Mouse (Mus musculus): Measurements from ENCODE around the gene Edaradd. TPM values are rescaled to one million over a fixed set of nuclear protein-coding genes. Genes with fewer than 3 reads are reported as not detected.
A peak's percentile ranks its signal among the peaks of the same experiment; 100 is the strongest.

The Edaradd gene
- total and polyA plus RNA-seq, 2 experiments: 0.07 to 0.09 TPM

- H3K4me3 ChIP-seq (ENCODE audit: insufficient read depth, low read depth, low read length): no peak overlapping the region
- H3K36me3 ChIP-seq (ENCODE audit: control insufficient read depth, insufficient read depth, low read length): no peaks in the 10 kb centered on the region
- DNase-seq (ENCODE audit: extremely low read depth, low read depth, low spot score): no peak
- TF ChIP-seq POLR2A (IDR thresholded peaks at IDR 0.05; ENCODE audit: extremely low read depth, insufficient read depth, low read length) (no peak), CTCF (IDR thresholded peaks at IDR 0.05; ENCODE audit: low read depth, low read length) (no peak)
- peaks cover 23% of the 10 kb centered on the region for H3K4me1 ChIP-seq (ENCODE audit: control insufficient read depth, insufficient read depth, low read length)
- H3K27me3 ChIP-seq (ENCODE audit: control insufficient read depth, insufficient read depth, low read length): no peaks in the 10 kb centered on the region
- WGBS: 81% methylated on average over 5 of the region's 5 CpGs
- no peak overlapping the region for H3K27ac ChIP-seq (replicated peaks; ENCODE audit: insufficient read depth, low read depth, low read length)
- H3K79me2 ChIP-seq (ENCODE audit: control insufficient read depth, insufficient read depth, low read length): no peaks in the 10 kb centered on the region
- no peak overlapping the region for H3K9ac ChIP-seq (ENCODE audit: low read depth, low read length)
Observed at GRCm38 (mm10) chr13:12543246-12543645, 23.0 kb upstream of the Edaradd start.

GRCm38 (mm10) chr13:12542006-12542981 lies 22.1 kb upstream of the Edaradd start:
- Histone ChIP-seq H3K27me3 (ENCODE audit: control insufficient read depth, insufficient read depth, low read length) (no peaks in the 10 kb centered on the region), H3K4me3 (ENCODE audit: insufficient read depth, low read depth, low read length) (no peak overlapping the region), H3K9ac (ENCODE audit: low read depth, low read length) (peak overlapping the region; percentile 7; the same call in 1 of the 2 replicates), H3K79me2 (ENCODE audit: control insufficient read depth, insufficient read depth, low read length) (no peaks in the 10 kb centered on the region), H3K36me3 (ENCODE audit: control insufficient read depth, insufficient read depth, low read length) (no peaks in the 10 kb centered on the region), H3K27ac (replicated peaks; ENCODE audit: insufficient read depth, low read depth, low read length) (peak overlapping the region; percentile 57), H3K4me1 (ENCODE audit: control insufficient read depth, insufficient read depth, low read length) (peaks cover 23% of the 10 kb centered on the region)
- 15% methylated on average over 23 of the region's 23 CpGs for WGBS
- TF ChIP-seq POLR2A (IDR thresholded peaks at IDR 0.05; ENCODE audit: extremely low read depth, insufficient read depth, low read length): no peak
- TF ChIP-seq CTCF (IDR thresholded peaks at IDR 0.05; ENCODE audit: low read depth, low read length): peak; percentile 53; the same call in 1 of the 2 replicates
- DNase-seq (ENCODE audit: extremely low read depth, low read depth, low spot score): peak; percentile 96

- 79% methylated on average over 13 of the region's 13 CpGs for WGBS
- peaks cover 21% of the 10 kb centered on the region for H3K4me1 ChIP-seq (ENCODE audit: control insufficient read depth, insufficient read depth, low read length)
- H3K4me3 ChIP-seq (ENCODE audit: insufficient read depth, low read depth, low read length): no peak overlapping the region
- TF ChIP-seq CTCF (IDR thresholded peaks at IDR 0.05; ENCODE audit: low read depth, low read length) (no peak), POLR2A (IDR thresholded peaks at IDR 0.05; ENCODE audit: extremely low read depth, insufficient read depth, low read length) (no peak)
- no peaks in the 10 kb centered on the region for H3K79me2 ChIP-seq (ENCODE audit: control insufficient read depth, insufficient read depth, low read length)
- H3K9ac ChIP-seq (ENCODE audit: low read depth, low read length): no peak overlapping the region
- H3K36me3 ChIP-seq (ENCODE audit: control insufficient read depth, insufficient read depth, low read length): no peaks in the 10 kb centered on the region
- no peak for DNase-seq (ENCODE audit: extremely low read depth, low read depth, low spot score)
- no peak overlapping the region for H3K27ac ChIP-seq (replicated peaks; ENCODE audit: insufficient read depth, low read depth, low read length)
- no peaks in the 10 kb centered on the region for H3K27me3 ChIP-seq (ENCODE audit: control insufficient read depth, insufficient read depth, low read length)
Observed at GRCm38 (mm10) chr13:12540119-12540518, 19.9 kb upstream of the Edaradd start.

- Histone ChIP-seq H3K4me3 (ENCODE audit: insufficient read depth, low read depth, low read length) (no peak overlapping the region), H3K4me1 (ENCODE audit: control insufficient read depth, insufficient read depth, low read length) (peaks cover 17% of the 10 kb centered on the region; the same call in 1 of the 2 replicates), H3K27ac (replicated peaks; ENCODE audit: insufficient read depth, low read depth, low read length) (no peak overlapping the region), H3K79me2 (ENCODE audit: control insufficient read depth, insufficient read depth, low read length) (no peaks in the 10 kb centered on the region), H3K27me3 (ENCODE audit: control insufficient read depth, insufficient read depth, low read length) (no peaks in the 10 kb centered on the region), H3K9ac (ENCODE audit: low read depth, low read length) (no peak overlapping the region), H3K36me3 (ENCODE audit: control insufficient read depth, insufficient read depth, low read length) (no peaks in the 10 kb centered on the region)
- no peak for DNase-seq (ENCODE audit: extremely low read depth, low read depth, low spot score)
- WGBS: 68% methylated on average over 11 of the region's 11 CpGs
- no peak for TF ChIP-seq CTCF (IDR thresholded peaks at IDR 0.05; ENCODE audit: low read depth, low read length)
- TF ChIP-seq POLR2A (IDR thresholded peaks at IDR 0.05; ENCODE audit: extremely low read depth, insufficient read depth, low read length): no peak
Observed at GRCm38 (mm10) chr13:12539716-12540115, 19.5 kb upstream of the Edaradd start.

GRCm38 (mm10) chr13:12537971-12538370 lies 17.7 kb upstream of the Edaradd start:
- no peaks in the 10 kb centered on the region for H3K27me3 ChIP-seq (ENCODE audit: control insufficient read depth, insufficient read depth, low read length)
- peaks cover 11% of the 10 kb centered on the region for H3K4me1 ChIP-seq (ENCODE audit: control insufficient read depth, insufficient read depth, low read length)
- H3K27ac ChIP-seq (replicated peaks; ENCODE audit: insufficient read depth, low read depth, low read length): no peak overlapping the region
- 49% methylated on average over 6 of the region's 6 CpGs for WGBS
- no peaks in the 10 kb centered on the region for H3K79me2 ChIP-seq (ENCODE audit: control insufficient read depth, insufficient read depth, low read length)
- DNase-seq (ENCODE audit: extremely low read depth, low read depth, low spot score): peak; percentile 49
- no peak overlapping the region for H3K9ac ChIP-seq (ENCODE audit: low read depth, low read length)
- TF ChIP-seq CTCF (IDR thresholded peaks at IDR 0.05; ENCODE audit: low read depth, low read length): peak; percentile 61; the same call in 1 of the 2 replicates
- TF ChIP-seq POLR2A (IDR thresholded peaks at IDR 0.05; ENCODE audit: extremely low read depth, insufficient read depth, low read length): no peak
- H3K36me3 ChIP-seq (ENCODE audit: control insufficient read depth, insufficient read depth, low read length): no peaks in the 10 kb centered on the region
- no peak overlapping the region for H3K4me3 ChIP-seq (ENCODE audit: insufficient read depth, low read depth, low read length)
